Mouse (Mus musculus) intestine, postnatal 0 days (tissue): ENCODE results near the gene Olfr56. TPM values are rescaled to one million over a fixed set of nuclear protein-coding genes. Genes with fewer than 3 reads are reported as not detected.
"Not testable (repeated sequence)": the region's sequence is repeated elsewhere in the genome, so short reads cannot be mapped to it uniquely, and the experiment has no call there.

Experiments
- ATAC-seq: fragments of 200-750 bp; cut with Nextera tagmentation; 2 replicates; pipeline ENCODE4 v1.8.0; 2017; ENCODE audit warnings: mild to moderate bottlenecking, moderate TSS enrichment, moderate library complexity
- H3K27ac ChIP-seq: fragments of 300-500 bp; sonication (generic); 2 replicates; pipeline ENCODE4 v1.5.1; 2014; ENCODE audit warnings: mild to moderate bottlenecking, low read depth, low read length, moderate library complexity
- H3K27me3 ChIP-seq: fragments of 300-500 bp; sonication (generic); replicated peaks from 2 replicates; pipeline ENCODE4 v1.6.1; 2014; ENCODE audit warnings: low read length, mixed read lengths; ENCODE audit not compliant: control insufficient read depth, insufficient read depth
- H3K36me3 ChIP-seq: fragments of 300-500 bp; sonication (generic); 2 replicates; pipeline ENCODE4 v1.6.1; 2014; ENCODE audit warnings: mild to moderate bottlenecking, moderate library complexity; ENCODE audit not compliant: control insufficient read depth, insufficient read depth
- H3K4me1 ChIP-seq: fragments of 300-500 bp; sonication (generic); replicated peaks from 2 replicates; pipeline ENCODE4 v1.6.1; 2014; ENCODE audit warnings: antibody characterized with exemption, low read length, mixed read lengths; ENCODE audit not compliant: control insufficient read depth, insufficient read depth
- H3K4me2 ChIP-seq: fragments of 300-500 bp; sonication (generic); replicated peaks from 2 replicates; pipeline ENCODE4 v1.6.1; 2014; ENCODE audit warnings: low read depth, mild to moderate bottlenecking, moderate library complexity
- H3K4me3 ChIP-seq: fragments of 300-500 bp; sonication (generic); 2 replicates; pipeline ENCODE4 v1.5.1; 2014; ENCODE audit warnings: low read depth, low read length
- H3K9ac ChIP-seq: fragments of 300-500 bp; sonication (generic); 2 replicates; pipeline ENCODE4 v1.6.1; 2014; ENCODE audit warnings: mild to moderate bottlenecking, low read depth, low read length
- H3K9me3 ChIP-seq: fragments of 300-500 bp; sonication (generic); 2 replicates; pipeline ENCODE4 v1.6.1; 2016; ENCODE audit warnings: mixed run types; ENCODE audit not compliant: control insufficient read depth
- WGBS: fragments of 180-500 bp; shearing (Covaris S2); extraction: QIAGEN DNeasy Blood & Tissue Kit; methylation state at CpG from one replicate; pipeline ENCODE4 v1.1.7; 2014; 5-methylcytosine and 5-hydroxymethylcytosine counted together
- polyA plus RNA-seq: library from polyadenylated mRNA; unstranded; fragments of >200 nt; fragmentation: Nextera tagmentation; extraction: Ambion mirVana; gene quantifications from 2 replicates; pipeline ENCODE4 v1.2.1, GENCODE M21; 2015

Olfr56 gene
- polyA plus RNA-seq, 1 experiment from 2014 or later = 0.30 TPM

GRCm38 (mm10) chr11:49012074-49012473, 33.4 kb downstream of the Olfr56 start:
- not testable (repeated sequence) for H3K36me3 ChIP-seq, H3K9me3 ChIP-seq, ATAC-seq, H3K4me2 ChIP-seq, H3K27ac ChIP-seq, H3K4me1 ChIP-seq, H3K27me3 ChIP-seq, H3K9ac ChIP-seq, H3K4me3 ChIP-seq

- not testable (repeated sequence) for H3K9ac ChIP-seq, H3K4me2 ChIP-seq, H3K27ac ChIP-seq, H3K4me1 ChIP-seq, H3K27me3 ChIP-seq, H3K4me3 ChIP-seq, H3K9me3 ChIP-seq, H3K36me3 ChIP-seq, ATAC-seq
Observed at GRCm38 (mm10) chr11:49050064-49050463, 71.4 kb downstream of the Olfr56 start.

GRCm38 (mm10) chr11:49051093-49051891, 72.6 kb downstream of the Olfr56 start, which contains the start of gene 9930111J21Rik2:
Gene 9930111J21Rik2 (minus strand): TSS chr11:49051242.
- H3K4me2 ChIP-seq, H3K27ac ChIP-seq, H3K4me1 ChIP-seq, H3K4me3 ChIP-seq, H3K9ac ChIP-seq, H3K36me3 ChIP-seq, ATAC-seq, H3K9me3 ChIP-seq, H3K27me3 ChIP-seq: not testable (repeated sequence)
- WGBS = 69% methylated on average over 1 of the region's 6 CpGs

GRCm38 (mm10) chr11:49051894-49052293, 73.2 kb downstream of the Olfr56 start:
- not testable (repeated sequence) for H3K4me1 ChIP-seq, H3K9me3 ChIP-seq, H3K36me3 ChIP-seq, H3K4me2 ChIP-seq, H3K9ac ChIP-seq, ATAC-seq, H3K4me3 ChIP-seq, H3K27ac ChIP-seq, H3K27me3 ChIP-seq
- no CpG with 5 or more reads among the region's 5 CpGs for WGBS

GRCm38 (mm10) chr11:49060061-49060460, 81.4 kb downstream of the Olfr56 start:
- not testable (repeated sequence) for H3K36me3 ChIP-seq, H3K27ac ChIP-seq, H3K4me3 ChIP-seq, H3K4me2 ChIP-seq, H3K9ac ChIP-seq, H3K4me1 ChIP-seq, H3K27me3 ChIP-seq, H3K9me3 ChIP-seq, ATAC-seq
- 57% methylated on average over 2 of the region's 3 CpGs for WGBS

GRCm38 (mm10) chr11:49061865-49062264, 83.2 kb downstream of the Olfr56 start:
- H3K4me3 ChIP-seq, H3K4me1 ChIP-seq, H3K9ac ChIP-seq, H3K27me3 ChIP-seq, ATAC-seq, H3K36me3 ChIP-seq, H3K9me3 ChIP-seq, H3K4me2 ChIP-seq, H3K27ac ChIP-seq: not testable (repeated sequence)
- 68% methylated on average over 1 of the region's 2 CpGs for WGBS

GRCm38 (mm10) chr11:49063713-49064469, 85.2 kb downstream of the Olfr56 start, which contains the start of gene Tgtp2:
Gene Tgtp2 (minus strand): TSS chr11:49064206.
- not testable (repeated sequence) for H3K4me1 ChIP-seq, H3K4me2 ChIP-seq, ATAC-seq, H3K27ac ChIP-seq, H3K4me3 ChIP-seq, H3K27me3 ChIP-seq, H3K36me3 ChIP-seq, H3K9me3 ChIP-seq, H3K9ac ChIP-seq
- 60% methylated on average over 5 of the region's 5 CpGs for WGBS
